Mouse (Mus musculus) cerebellum, postnatal 25 days (tissue): ENCODE measurements at regions not wholly inside any gene's neighbourhood (a gene's known extent, or its start where the extent isn't known, plus 50 kb on each side); places are given as distances from the start of the nearest gene placed in this dataset.

Experiments
- DNase-seq, 2 experiments: peaks; one replicate each; pipeline ENCODE4 v3.0.0; 2021; ENCODE audit warnings: mixed read lengths in 2 of 2

DNA sequence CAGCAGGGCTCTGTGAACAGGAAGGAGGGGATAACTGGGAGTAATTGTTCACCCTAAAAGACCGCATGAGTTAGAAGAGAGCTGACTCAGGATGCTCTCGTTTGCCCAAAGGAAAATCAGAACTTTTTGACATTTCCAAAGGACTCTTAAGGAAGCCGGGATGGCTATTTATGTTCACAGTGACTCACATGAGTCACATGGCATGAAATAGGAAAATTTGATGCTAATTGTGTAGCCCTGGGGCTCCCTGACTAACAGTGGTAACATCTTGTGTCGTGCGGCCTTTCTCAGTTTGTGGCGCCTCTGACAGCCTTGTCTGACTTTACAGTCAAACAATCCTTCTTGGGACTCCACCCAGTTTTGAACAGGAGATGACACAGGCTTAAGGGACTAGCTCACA, 51.9 kb upstream of the Cacna1a start:
- DNase-seq: peak in 1 of 2 experiments; percentile 15

- DNase-seq: peak; percentile 46 to 70
These were observed 53.9 kb upstream of the Cacna1a start for GRCm38 (mm10) chr8:84334333-84334732.

DNA sequence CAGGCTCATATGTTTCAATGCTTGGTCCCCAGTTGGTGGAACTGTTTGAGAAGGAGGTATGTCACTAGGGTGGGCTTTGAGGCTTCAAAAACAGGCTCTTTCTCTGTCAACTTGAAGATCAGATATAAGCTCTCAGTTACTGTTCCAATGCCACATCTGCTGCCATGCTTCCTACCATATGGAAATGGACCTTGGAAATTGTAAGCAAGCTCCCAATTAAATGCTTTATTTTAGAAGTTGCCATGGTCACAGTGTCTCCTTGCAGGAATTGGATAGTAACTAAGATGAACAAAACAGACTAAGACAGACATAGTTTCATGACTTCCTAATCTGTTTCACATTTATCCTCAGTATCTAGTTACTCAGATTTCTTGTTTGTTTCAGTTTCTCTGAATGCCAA, 56.7 kb upstream of the Cacna1a start:
- no peak for DNase-seq

DNA sequence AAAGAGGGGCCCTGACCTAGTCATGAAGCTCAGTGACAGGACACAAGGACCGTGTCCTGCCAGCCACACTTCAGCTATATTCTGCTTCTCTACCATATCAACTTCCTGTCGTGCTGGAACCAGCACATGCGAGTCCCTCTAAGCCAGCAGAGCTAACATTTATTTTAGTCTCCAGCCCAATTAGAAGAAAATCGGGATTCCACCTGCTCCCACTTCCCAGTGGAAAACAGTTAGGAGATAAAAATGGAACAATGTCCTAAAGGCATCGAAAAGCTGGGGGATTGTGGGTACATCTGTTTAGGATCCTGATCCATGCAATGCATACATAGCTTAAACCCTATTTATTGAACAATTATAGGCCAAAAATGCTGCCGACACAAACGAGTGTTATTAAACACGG, 58.7 kb upstream of the Cacna1a start:
- no peak for DNase-seq

DNA sequence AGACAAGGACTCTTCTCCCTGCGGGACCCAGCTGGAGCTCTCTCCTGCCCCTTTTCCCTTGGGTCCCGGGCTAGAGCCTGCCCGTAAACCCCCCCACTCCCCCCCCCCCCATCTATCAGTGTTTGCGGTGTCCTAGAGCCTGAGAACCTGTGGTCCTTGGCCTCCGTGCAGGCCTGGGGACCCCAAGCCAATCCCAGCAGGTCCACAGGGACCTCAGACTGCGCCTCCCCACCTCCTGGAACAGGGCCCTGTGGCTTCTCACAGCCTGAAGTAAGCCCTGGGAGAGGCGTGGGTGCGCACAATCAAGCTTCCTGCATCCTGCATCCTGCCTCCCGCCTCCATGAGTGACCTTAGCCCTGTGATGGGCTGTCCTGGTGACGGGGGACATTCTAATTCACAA, 52.6 kb upstream of the Ccdc130 start:
- DNase-seq: no peak

GRCm38 (mm10) chr8:84321841-84322240, 51.7 kb upstream of the Ccdc130 start:
- DNase-seq: no peak
